Mouse (Mus musculus): ENCODE results near the gene Rhox3a. TPM values are rescaled to one million over a fixed set of nuclear protein-coding genes. Genes with fewer than 3 reads are reported as not detected.
"Not testable (repeated sequence)": the region's sequence is repeated elsewhere in the genome, so short reads cannot be mapped to it uniquely, and the experiment has no call there.

Gene Rhox3a
- not detected in 2 replicates for polyA plus RNA-seq (2014; fragmentation: Nextera tagmentation; extraction: Ambion mirVana)

DNA sequence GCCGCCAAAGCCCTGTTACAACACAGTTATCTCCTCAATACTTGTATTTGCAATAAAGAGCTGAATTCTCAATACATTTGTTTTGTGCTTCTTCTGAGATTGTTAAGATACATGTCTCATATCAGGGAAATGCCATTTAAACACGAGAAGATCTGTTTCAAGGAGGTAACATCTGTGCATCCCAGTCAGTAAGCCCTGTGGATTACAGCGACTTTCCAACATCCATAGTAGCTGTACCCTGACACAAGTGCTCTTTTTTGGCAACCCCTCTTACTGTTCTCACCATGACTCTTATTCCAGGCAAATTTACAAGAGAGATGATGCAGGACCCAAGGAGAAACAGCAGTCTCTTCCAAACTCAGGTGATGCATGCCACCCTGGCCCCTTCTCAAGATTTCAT is at the start of gene Rhox3a:
Gene Rhox3a, plus strand, starts transcription at position 301 of the 400 bp plus-strand sequence.
- not testable (repeated sequence) for H3K27ac ChIP-seq (replicated peaks in 1 of 2; ENCODE audit: control insufficient read depth in 1 of 2, insufficient read depth in 1 of 2, low read depth in 2 of 2, low read length in 2 of 2); H3K9ac ChIP-seq (ENCODE audit: low read length); H3K36me3 ChIP-seq (ENCODE audit: control insufficient read depth, insufficient read depth, low read length); H3K4me3 ChIP-seq (ENCODE audit: control insufficient read depth in 1 of 2, insufficient read depth in 1 of 2, low read depth in 1 of 2, low read length in 2 of 2); H3K27me3 ChIP-seq (ENCODE audit: control insufficient read depth, insufficient read depth, low read length); ATAC-seq (ENCODE audit: insufficient number of reproducible peaks, insufficient read depth, low FRiP score, low read depth); H3K4me1 ChIP-seq (ENCODE audit: control insufficient read depth in 2 of 2, insufficient read depth in 2 of 2, low read length in 2 of 2); H3K9me3 ChIP-seq (ENCODE audit: control insufficient read depth, low read length); H3K4me2 ChIP-seq (ENCODE audit: low read length)
- WGBS: 67% methylated on average over 1 of the region's 3 CpGs

DNA sequence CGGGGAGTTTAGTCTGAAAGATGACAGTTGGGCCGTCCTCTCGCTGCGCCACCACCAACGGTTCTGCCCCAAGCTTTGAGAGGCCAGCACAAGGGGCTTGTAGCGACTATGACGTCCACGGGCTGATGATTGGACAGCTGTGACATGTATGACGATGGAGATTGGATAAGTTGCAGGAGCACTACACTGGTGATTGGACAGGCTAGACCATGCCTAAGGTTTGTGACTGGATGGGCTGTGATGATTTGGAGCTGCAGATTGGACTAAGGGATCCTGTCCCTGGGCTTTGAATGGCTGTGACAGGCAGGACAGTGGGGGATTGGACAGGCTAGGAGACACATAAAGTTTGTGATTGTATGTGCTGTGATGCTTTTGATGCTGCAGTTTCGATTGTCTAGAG is 38.8 kb upstream of the Rhox3a start, which contains the start of gene Gm9:
Gene Gm9, minus strand, starts transcription at position 101 of the 400 bp plus-strand sequence.
- Histone ChIP-seq H3K9me3 (ENCODE audit: control insufficient read depth, low read length) (no peaks in the 10 kb centered on the region), H3K4me2 (ENCODE audit: low read length) (no peak within 1 kb of the TSS), H3K27me3 (ENCODE audit: control insufficient read depth, insufficient read depth, low read length) (no peaks in the 10 kb centered on the region), H3K27ac (replicated peaks in 1 of 2; ENCODE audit: control insufficient read depth in 1 of 2, insufficient read depth in 1 of 2, low read depth in 2 of 2, low read length in 2 of 2) (no peak within 1 kb of the TSS), H3K9ac (ENCODE audit: low read length) (no peak within 1 kb of the TSS), H3K36me3 (ENCODE audit: control insufficient read depth, insufficient read depth, low read length) (no peaks in the 10 kb centered on the region), H3K4me3 (ENCODE audit: control insufficient read depth in 1 of 2, insufficient read depth in 1 of 2, low read depth in 1 of 2, low read length in 2 of 2) (no peak within 1 kb of the TSS), H3K4me1 (ENCODE audit: control insufficient read depth in 2 of 2, insufficient read depth in 2 of 2, low read length in 2 of 2) (no peaks in the 10 kb centered on the region)
- no peak for ATAC-seq (ENCODE audit: insufficient number of reproducible peaks, insufficient read depth, low FRiP score, low read depth)
- WGBS: 80% methylated on average over 10 of the region's 10 CpGs

DNA sequence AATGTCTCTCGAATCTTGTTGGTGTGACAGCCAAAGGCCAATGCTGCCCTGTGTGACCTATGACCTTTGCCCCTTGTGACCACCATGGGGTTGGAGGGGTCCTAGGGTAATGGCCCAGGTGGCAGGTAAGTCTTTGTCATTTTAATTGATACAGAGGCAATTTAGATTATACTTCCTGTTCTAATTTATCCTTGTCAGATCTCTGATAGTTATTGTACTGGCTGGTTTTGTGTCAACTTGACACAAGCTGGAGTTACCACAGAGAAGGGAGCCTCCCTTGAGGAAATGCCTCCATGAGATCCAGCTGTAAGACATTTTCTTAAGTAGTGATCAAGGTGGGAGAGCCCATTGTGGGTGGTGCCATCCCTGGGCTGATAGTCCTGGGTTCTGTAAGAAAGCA is 27.6 kb upstream of the Rhox3a start, which contains the start of gene Rhox1:
Gene Rhox1, minus strand, starts transcription at position 101 of the 400 bp plus-strand sequence.
- 68% methylated on average over 1 of the region's 1 CpGs for WGBS
- H3K9me3 ChIP-seq (ENCODE audit: control insufficient read depth, low read length); H3K27ac ChIP-seq (replicated peaks in 1 of 2; ENCODE audit: control insufficient read depth in 1 of 2, insufficient read depth in 1 of 2, low read depth in 2 of 2, low read length in 2 of 2); H3K36me3 ChIP-seq (ENCODE audit: control insufficient read depth, insufficient read depth, low read length); H3K4me3 ChIP-seq (ENCODE audit: control insufficient read depth in 1 of 2, insufficient read depth in 1 of 2, low read depth in 1 of 2, low read length in 2 of 2); H3K27me3 ChIP-seq (ENCODE audit: control insufficient read depth, insufficient read depth, low read length); H3K4me2 ChIP-seq (ENCODE audit: low read length); ATAC-seq (ENCODE audit: insufficient number of reproducible peaks, insufficient read depth, low FRiP score, low read depth); H3K4me1 ChIP-seq (ENCODE audit: control insufficient read depth in 2 of 2, insufficient read depth in 2 of 2, low read length in 2 of 2); H3K9ac ChIP-seq (ENCODE audit: low read length): not testable (repeated sequence)

DNA sequence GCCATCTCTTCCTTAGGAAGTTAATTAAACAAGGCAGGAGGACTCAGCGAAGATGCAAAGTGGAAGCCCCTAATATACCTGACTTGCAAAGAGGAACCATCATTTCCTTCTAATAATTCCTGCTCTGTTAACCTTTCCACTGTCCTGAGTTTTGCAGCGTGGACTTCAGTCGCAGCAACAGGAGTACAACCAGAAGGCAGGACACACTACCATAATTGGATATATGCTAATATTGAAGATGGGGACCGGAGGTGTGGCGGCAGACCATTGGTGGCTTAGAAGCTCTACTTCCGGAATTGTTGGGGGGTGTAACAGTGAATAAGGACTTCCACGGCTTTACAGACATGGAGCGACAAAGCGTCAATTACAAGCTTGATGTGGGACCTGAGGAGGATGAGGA is 5.0 kb upstream of the Rhox3a start, which contains the start of gene Rhox2a:
Gene Rhox2a, plus strand, starts transcription at position 301 of the 400 bp plus-strand sequence.
- not testable (repeated sequence) for H3K9me3 ChIP-seq (ENCODE audit: control insufficient read depth, low read length); H3K27me3 ChIP-seq (ENCODE audit: control insufficient read depth, insufficient read depth, low read length); H3K4me3 ChIP-seq (ENCODE audit: control insufficient read depth in 1 of 2, insufficient read depth in 1 of 2, low read depth in 1 of 2, low read length in 2 of 2); H3K36me3 ChIP-seq (ENCODE audit: control insufficient read depth, insufficient read depth, low read length); H3K4me2 ChIP-seq (ENCODE audit: low read length); H3K27ac ChIP-seq (replicated peaks in 1 of 2; ENCODE audit: control insufficient read depth in 1 of 2, insufficient read depth in 1 of 2, low read depth in 2 of 2, low read length in 2 of 2); H3K4me1 ChIP-seq (ENCODE audit: control insufficient read depth in 2 of 2, insufficient read depth in 2 of 2, low read length in 2 of 2); ATAC-seq (ENCODE audit: insufficient number of reproducible peaks, insufficient read depth, low FRiP score, low read depth); H3K9ac ChIP-seq (ENCODE audit: low read length)
- no CpG with 5 or more reads among the region's 9 CpGs for WGBS

DNA sequence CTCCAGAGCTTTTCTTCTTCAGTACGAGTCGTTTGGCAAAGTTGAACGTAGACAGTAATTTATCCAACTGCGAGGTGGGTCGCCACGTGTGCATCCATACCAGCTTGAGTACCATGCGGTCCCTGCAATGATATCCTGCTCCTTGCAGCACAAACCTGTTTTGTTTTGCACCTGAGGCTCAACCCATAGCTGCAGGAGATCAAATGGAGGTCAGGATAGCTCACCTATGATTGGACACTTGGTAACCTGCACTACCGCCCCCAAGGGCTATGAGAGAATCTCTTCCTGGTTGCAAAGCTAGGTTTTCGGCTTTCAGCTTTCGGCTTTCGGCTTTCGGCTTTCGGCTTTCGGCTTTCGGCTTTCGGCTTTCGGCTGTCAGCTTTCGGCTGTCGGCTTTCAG is 15.3 kb downstream of the Rhox3a start, which contains the start of gene Rhox4a:
Gene Rhox4a, plus strand, starts transcription at position 301 of the 400 bp plus-strand sequence.
- H3K27ac ChIP-seq (replicated peaks in 1 of 2; ENCODE audit: control insufficient read depth in 1 of 2, insufficient read depth in 1 of 2, low read depth in 2 of 2, low read length in 2 of 2); H3K9ac ChIP-seq (ENCODE audit: low read length); H3K4me2 ChIP-seq (ENCODE audit: low read length); H3K4me1 ChIP-seq (ENCODE audit: control insufficient read depth in 2 of 2, insufficient read depth in 2 of 2, low read length in 2 of 2); ATAC-seq (ENCODE audit: insufficient number of reproducible peaks, insufficient read depth, low FRiP score, low read depth); H3K9me3 ChIP-seq (ENCODE audit: control insufficient read depth, low read length); H3K4me3 ChIP-seq (ENCODE audit: control insufficient read depth in 1 of 2, insufficient read depth in 1 of 2, low read depth in 1 of 2, low read length in 2 of 2); H3K27me3 ChIP-seq (ENCODE audit: control insufficient read depth, insufficient read depth, low read length); H3K36me3 ChIP-seq (ENCODE audit: control insufficient read depth, insufficient read depth, low read length): not testable (repeated sequence)
- 95% methylated on average over 10 of the region's 19 CpGs for WGBS

Other genes starting within 250 kb of the Rhox3a start
- 0.20 TPM in 1 of 2 replicates, not detected in the other for gene Sowahd, start 201.1 kb upstream of the Rhox3a start, polyA plus RNA-seq (2014; fragmentation: Nextera tagmentation; extraction: Ambion mirVana)
- 409 and 451 TPM in 2 replicates for gene Rpl39, start 164.5 kb upstream of the Rhox3a start, polyA plus RNA-seq (2014; fragmentation: Nextera tagmentation; extraction: Ambion mirVana)
- 14.3 and 14.9 TPM in 2 replicates for gene Upf3b, start 139.6 kb upstream of the Rhox3a start, polyA plus RNA-seq (2014; fragmentation: Nextera tagmentation; extraction: Ambion mirVana)
- gene Nkap, start 123.1 kb upstream of the Rhox3a start, polyA plus RNA-seq (2014; fragmentation: Nextera tagmentation; extraction: Ambion mirVana): 12.8 and 13.0 TPM in 2 replicates
- 0.15 and 0.22 TPM in 2 replicates for gene Akap14, start 81.1 kb upstream of the Rhox3a start, polyA plus RNA-seq (2014; fragmentation: Nextera tagmentation; extraction: Ambion mirVana)
- gene Ndufa1, start 58.8 kb upstream of the Rhox3a start, polyA plus RNA-seq (2014; fragmentation: Nextera tagmentation; extraction: Ambion mirVana): 948 and 990 TPM in 2 replicates
- 6.3 and 7.4 TPM in 2 replicates for gene Rnf113a1, start 58.7 kb upstream of the Rhox3a start, polyA plus RNA-seq (2014; fragmentation: Nextera tagmentation; extraction: Ambion mirVana)
- not detected in 2 replicates for gene Gm9, start 38.9 kb upstream of the Rhox3a start, polyA plus RNA-seq (2014; fragmentation: Nextera tagmentation; extraction: Ambion mirVana)
- not detected in 2 replicates for gene Rhox1, start 27.7 kb upstream of the Rhox3a start, polyA plus RNA-seq (2014; fragmentation: Nextera tagmentation; extraction: Ambion mirVana)
- 0.26 TPM in 1 of 2 replicates, not detected in the other for gene Rhox2a, start 4.9 kb upstream of the Rhox3a start, polyA plus RNA-seq (2014; fragmentation: Nextera tagmentation; extraction: Ambion mirVana)
- gene Rhox4a, start 15.4 kb downstream of the Rhox3a start, polyA plus RNA-seq (2014; fragmentation: Nextera tagmentation; extraction: Ambion mirVana): not detected in 2 replicates
- gene Rhox3a2, start 130.1 kb downstream of the Rhox3a start, polyA plus RNA-seq (2014; fragmentation: Nextera tagmentation; extraction: Ambion mirVana): not detected in 2 replicates
- gene Rhox4a2, start 140.9 kb downstream of the Rhox3a start, polyA plus RNA-seq (2014; fragmentation: Nextera tagmentation; extraction: Ambion mirVana): not detected in 2 replicates
- not detected in 2 replicates for gene Rhox2b, start 162.1 kb downstream of the Rhox3a start, polyA plus RNA-seq (2014; fragmentation: Nextera tagmentation; extraction: Ambion mirVana)
- not detected in 2 replicates for gene Rhox4b, start 182.6 kb downstream of the Rhox3a start, polyA plus RNA-seq (2014; fragmentation: Nextera tagmentation; extraction: Ambion mirVana)
- not detected in 2 replicates for gene Rhox2c, start 203.8 kb downstream of the Rhox3a start, polyA plus RNA-seq (2014; fragmentation: Nextera tagmentation; extraction: Ambion mirVana)
- gene Rhox3c, start 208.7 kb downstream of the Rhox3a start, polyA plus RNA-seq (2014; fragmentation: Nextera tagmentation; extraction: Ambion mirVana): not detected in 2 replicates
- gene Rhox4c, start 230.4 kb downstream of the Rhox3a start, polyA plus RNA-seq (2014; fragmentation: Nextera tagmentation; extraction: Ambion mirVana): not detected in 2 replicates
- not detected in 2 replicates for gene Rhox2d, start 243.5 kb downstream of the Rhox3a start, polyA plus RNA-seq (2014; fragmentation: Nextera tagmentation; extraction: Ambion mirVana)

Data from heart, embryonic 14.5 days (tissue).